Mouse (Mus musculus): Measurements from ENCODE around the gene Alkbh3.
A peak's percentile ranks its signal among the peaks of the same experiment; 100 is the strongest.

Gene Alkbh3

DNA sequence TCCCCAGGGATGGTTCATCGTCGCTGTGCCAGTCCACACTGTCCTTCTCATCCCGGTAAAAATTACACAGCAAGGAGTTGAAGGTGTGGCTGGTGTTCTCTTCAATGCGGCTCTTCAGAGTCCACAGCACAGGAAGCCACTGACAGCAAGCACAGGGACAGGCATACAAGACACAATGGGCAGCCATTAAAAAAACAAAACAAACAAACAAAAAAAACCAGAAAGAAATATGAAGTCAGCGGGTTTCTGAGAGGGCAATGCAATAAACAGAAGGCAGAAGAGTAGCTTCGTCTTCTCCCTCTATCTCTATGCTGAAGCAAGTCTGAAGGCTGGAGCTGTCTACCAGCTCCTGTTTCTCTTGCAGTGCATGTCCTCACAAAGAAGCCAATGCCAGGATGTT is 14.4 kb downstream of the Alkbh3 start, which contains the start of gene Gm27027:
Gene Gm27027 (minus strand): TSS at position 101 of the 400 bp plus-strand sequence.
- no peak for ATAC-seq (ENCODE audit: insufficient number of reproducible peaks, low FRiP score, low TSS enrichment)

GRCm38 (mm10) chr2:93992810-93993209 is 17.8 kb downstream of the Alkbh3 start:
- ATAC-seq (ENCODE audit: insufficient number of reproducible peaks, low FRiP score, low TSS enrichment) = no peak

GRCm38 (mm10) chr2:93992259-93992658 is 18.3 kb downstream of the Alkbh3 start:
- no peak for ATAC-seq (ENCODE audit: insufficient number of reproducible peaks, low FRiP score, low TSS enrichment)

DNA sequence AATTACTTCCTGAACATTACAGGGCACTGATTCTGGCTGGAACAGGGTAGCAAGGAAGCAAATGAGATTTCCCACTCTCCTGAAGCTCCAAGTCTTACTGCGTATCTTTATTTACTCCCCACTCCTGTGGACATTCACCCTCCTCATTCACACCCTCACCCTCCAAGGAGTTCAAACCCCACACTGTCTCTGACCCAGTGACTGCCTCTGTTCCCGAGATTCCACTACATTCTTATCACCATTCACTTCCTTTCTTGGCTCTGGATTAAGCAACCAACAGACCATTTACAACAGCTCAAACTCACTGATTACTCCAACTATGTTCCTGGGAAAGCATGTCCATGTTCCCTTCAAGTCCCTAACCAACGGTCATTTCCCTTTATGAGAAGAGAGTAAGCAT is 19.3 kb downstream of the Alkbh3 start:
- ATAC-seq (ENCODE audit: insufficient number of reproducible peaks, low FRiP score, low TSS enrichment) = no peak

GRCm38 (mm10) chr2:93988440-93988839 is 22.2 kb downstream of the Alkbh3 start:
- no peak for ATAC-seq (ENCODE audit: insufficient number of reproducible peaks, low FRiP score, low TSS enrichment)

DNA sequence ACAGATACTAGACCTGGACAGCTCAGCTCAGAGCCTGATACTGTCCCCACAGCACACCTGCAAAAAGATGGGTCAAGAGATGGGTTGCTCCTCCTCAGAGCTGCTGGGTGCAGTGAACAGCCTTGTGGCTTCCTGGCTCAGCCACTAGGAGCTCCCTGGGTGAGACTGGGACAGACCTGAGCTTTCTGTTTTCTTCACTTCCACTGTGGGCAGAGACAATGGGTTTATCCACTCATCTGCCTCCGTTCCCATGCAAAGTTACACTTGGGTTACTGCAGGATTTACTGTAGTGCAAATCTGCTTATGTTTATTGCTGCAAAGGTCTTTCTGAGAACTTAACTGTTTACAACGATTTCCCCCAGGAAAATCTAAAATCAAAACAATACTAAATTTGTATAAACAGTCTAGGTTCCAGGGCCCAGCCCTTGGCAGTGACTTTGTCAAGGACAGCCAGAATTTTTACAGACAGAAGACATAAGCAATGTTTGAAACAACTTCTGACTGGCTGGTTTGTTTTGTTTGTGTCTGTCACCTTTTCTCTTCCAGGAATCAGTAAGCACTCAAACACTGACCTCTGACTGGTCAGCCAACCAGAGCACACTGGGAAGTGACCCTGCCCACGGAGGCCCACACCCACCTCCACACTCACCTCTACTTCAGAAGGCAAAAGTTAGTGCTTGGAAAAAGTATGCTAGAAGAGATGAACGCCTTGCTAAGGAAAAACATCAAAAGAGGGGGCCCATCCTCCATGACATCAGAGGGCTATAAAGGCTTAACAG is 28.0 kb downstream of the Alkbh3 start:
- ATAC-seq (ENCODE audit: insufficient number of reproducible peaks, low FRiP score, low TSS enrichment) = no peak

GRCm38 (mm10) chr2:93979249-93980120 is 31.1 kb downstream of the Alkbh3 start:
- no peak for ATAC-seq (ENCODE audit: insufficient number of reproducible peaks, low FRiP score, low TSS enrichment)

DNA sequence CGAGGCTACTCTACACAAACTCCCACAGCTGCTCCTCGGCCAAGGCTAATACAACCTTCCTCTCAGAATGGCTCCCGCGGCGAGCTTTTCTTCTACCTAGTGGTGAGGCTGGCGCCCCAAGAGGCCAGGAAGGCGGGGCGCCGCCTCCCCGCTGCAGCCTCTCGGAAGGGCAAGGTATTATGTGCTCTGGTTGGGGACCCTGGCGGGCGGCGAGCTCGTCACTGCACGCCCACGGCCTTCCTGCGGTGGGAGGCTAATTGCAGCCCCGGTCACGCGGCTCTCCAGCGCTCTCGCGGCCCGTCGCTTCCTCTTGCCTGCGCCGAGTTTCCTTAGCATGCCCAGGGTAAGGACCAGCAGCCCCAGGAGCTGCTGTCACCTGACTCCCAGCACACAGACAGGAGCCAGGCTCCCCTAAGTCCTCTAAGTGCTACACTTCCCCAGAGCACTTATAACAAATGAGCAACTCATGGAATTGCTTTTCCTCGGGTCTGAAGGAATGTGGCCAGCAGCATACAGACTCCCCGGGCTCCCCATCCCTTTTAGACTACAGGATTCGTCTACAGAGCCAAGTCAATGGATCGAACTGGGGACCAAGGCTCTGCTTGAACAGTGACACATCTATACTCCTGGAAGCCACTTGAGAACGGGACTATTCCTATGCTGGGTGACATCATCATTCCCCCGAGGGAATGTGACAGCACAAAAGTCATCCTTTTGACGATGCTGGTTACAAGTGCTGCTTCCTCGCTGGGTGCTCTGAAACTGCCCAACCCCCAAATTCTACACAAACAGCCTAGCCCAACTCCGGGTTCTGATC is 34.0 kb downstream of the Alkbh3 start:
- peak; percentile 70 for ATAC-seq (ENCODE audit: insufficient number of reproducible peaks, low FRiP score, low TSS enrichment)

GRCm38 (mm10) chr2:93975526-93976435 is 34.8 kb downstream of the Alkbh3 start:
- ATAC-seq (ENCODE audit: insufficient number of reproducible peaks, low FRiP score, low TSS enrichment) = 0 out of 2 replicates have a peak, but pooled peaks have one; percentile 7

- ATAC-seq (ENCODE audit: insufficient number of reproducible peaks, low FRiP score, low TSS enrichment) = no peak
Observed at GRCm38 (mm10) chr2:93975041-93975440, 35.6 kb downstream of the Alkbh3 start.

DNA sequence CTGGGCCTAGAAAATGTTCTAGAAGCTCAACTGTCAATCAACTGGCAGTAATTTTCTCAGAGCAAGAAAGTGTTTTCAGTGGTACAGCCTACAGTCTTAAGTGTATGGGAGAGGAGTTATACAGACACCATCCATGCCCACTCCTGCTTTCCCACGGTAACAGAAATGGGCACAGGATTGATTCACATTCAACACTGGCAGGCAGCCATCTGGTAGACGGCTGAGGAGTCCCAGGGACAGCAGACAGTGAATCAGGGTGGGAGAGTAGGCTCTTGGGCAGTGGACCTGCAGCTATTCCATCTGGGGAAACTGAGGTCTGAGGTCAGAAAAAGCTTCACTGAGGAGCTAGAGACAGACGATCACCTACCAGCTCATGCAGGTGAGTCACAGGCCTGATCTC is 39.0 kb downstream of the Alkbh3 start:
- ATAC-seq (ENCODE audit: insufficient number of reproducible peaks, low FRiP score, low TSS enrichment) = no peak

- no peak for ATAC-seq (ENCODE audit: insufficient number of reproducible peaks, low FRiP score, low TSS enrichment)
Observed at GRCm38 (mm10) chr2:93964494-93965160, 46.0 kb downstream of the Alkbh3 start.

GRCm38 (mm10) chr2:93963802-93964201 is 46.8 kb downstream of the Alkbh3 start:
- ATAC-seq (ENCODE audit: insufficient number of reproducible peaks, low FRiP score, low TSS enrichment) = 0 out of 2 replicates have a peak, but pooled peaks have one; percentile 17

DNA sequence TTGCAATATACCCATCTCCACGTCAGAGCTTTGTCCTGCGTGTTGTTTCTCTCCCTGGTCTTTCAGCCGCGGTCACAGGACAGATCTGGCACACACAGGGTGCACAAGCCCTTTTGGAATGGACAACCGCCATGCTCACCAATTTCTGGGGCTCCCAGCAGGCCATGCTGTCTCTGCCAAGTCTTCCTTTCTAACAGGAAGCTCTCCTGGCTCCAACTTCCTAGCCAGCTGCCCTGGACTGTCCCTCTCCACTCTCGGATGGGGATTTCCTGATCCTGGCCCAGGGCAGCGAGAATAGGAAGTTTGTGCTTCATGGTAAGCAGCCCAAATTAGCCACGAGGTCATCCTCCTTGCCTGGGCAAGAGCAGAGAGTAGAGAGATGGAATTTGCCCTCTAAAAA is 48.9 kb downstream of the Alkbh3 start:
- peak; percentile 65 for ATAC-seq (ENCODE audit: insufficient number of reproducible peaks, low FRiP score, low TSS enrichment)

GRCm38 (mm10) chr2:93959346-93959745 is 51.3 kb downstream of the Alkbh3 start:
- ATAC-seq (ENCODE audit: insufficient number of reproducible peaks, low FRiP score, low TSS enrichment) = no peak

- no peak for ATAC-seq (ENCODE audit: insufficient number of reproducible peaks, low FRiP score, low TSS enrichment)
Observed at GRCm38 (mm10) chr2:93958216-93958615, 52.4 kb downstream of the Alkbh3 start.

DNA sequence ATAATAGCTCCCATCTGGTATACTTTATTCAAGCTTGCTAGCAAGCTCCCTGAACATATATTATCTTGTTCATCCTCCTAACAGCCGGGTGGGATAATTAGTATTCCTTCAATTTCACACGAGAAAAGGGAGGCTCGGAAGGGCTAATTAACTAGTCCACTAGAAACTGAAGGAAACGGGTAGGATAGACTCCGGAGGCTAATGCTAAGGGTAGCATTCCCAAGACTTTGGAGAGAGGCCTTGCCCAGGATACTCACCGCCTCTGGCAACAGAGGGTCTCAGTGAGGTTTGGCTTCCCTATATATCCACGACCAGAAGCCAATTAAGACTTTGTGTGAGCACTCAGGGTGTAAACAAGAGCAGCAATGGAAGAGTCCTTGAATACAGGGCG is 52.8 kb downstream of the Alkbh3 start:
- no peak for ATAC-seq (ENCODE audit: insufficient number of reproducible peaks, low FRiP score, low TSS enrichment)

DNA sequence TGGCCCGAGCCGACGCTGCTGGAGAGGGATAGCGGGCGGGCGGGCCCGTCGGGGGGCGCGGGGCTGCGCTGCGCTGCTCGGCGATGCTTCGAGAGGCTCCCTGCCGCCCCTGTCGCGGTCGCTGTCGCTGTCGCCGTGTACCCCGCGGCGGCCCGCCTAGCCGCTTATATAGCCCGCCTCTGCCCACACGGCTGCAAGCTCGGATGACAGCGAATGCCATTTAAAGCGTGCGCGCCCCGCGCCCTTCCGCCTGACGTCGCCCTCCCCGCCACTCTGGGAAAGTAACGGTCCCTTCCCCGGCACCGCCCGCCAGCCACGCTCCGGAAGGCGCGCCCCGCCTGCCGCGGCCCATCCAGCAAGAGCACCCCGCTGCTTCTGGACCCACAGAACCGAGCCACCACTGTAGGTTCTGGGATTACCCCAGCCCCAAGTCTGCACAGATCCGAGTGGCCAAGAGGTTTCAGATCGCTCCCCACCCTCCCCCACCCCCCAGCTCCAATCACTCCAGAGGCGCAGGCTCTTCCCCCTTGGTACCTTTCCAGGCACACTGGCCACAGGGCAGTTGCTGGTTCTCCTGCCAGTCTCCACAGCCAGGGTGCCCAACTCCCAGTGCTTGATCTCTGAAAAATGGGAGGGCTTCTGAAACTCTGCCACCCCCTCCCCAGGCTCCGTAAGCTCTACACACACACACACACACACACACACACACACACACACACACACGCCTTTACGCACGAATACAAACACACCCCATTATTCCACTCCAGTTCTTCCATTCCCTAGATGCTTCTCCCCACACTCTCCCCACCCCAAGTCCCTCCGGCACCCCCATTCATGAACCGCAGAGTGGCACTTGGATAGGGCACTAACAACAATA is 53.5 kb downstream of the Alkbh3 start, which contains the start of gene Gm13889:
Gene Gm13889 (minus strand): TSS at position 294 of the 877 bp plus-strand sequence.
- ATAC-seq (ENCODE audit: insufficient number of reproducible peaks, low FRiP score, low TSS enrichment) = peak; percentile 10; the same call in 1 of the 2 replicates
